Mouse (Mus musculus) liver, adult 2 months (tissue): ENCODE data around the gene Alb. TPM values are rescaled to one million over a fixed set of nuclear protein-coding genes. Genes with fewer than 3 reads are reported as not detected.

Experiments used
- DNase-seq: peaks from one replicate; pipeline ENCODE4 v3.0.0-alpha.2; 2011; ENCODE audit warnings: low read depth, low spot score; ENCODE audit errors: extremely low read depth
- H3K27ac ChIP-seq: fragments of 200-500 bp; replicated peaks from 2 replicates; pipeline ENCODE4 v1.5.1; 2012; ENCODE audit warnings: low read depth, mild to moderate bottlenecking, control low read depth, inconsistent platforms, low read length; ENCODE audit not compliant: insufficient read depth
- H3K27me3 ChIP-seq: fragments of 200-500 bp; 2 replicates; pipeline ENCODE4 v1.6.1; 2012; ENCODE audit warnings: mild to moderate bottlenecking, moderate library complexity, low read length, inconsistent platforms; ENCODE audit not compliant: control insufficient read depth, insufficient read depth
- H3K36me3 ChIP-seq: fragments of 200-500 bp; 2 replicates; pipeline ENCODE4 v1.6.1; 2012; ENCODE audit warnings: low read length, inconsistent platforms; ENCODE audit not compliant: control insufficient read depth, insufficient read depth
- H3K4me1 ChIP-seq: fragments of 200-500 bp; 2 replicates; pipeline ENCODE4 v1.6.1; 2011; ENCODE audit warnings: low read length; ENCODE audit not compliant: control insufficient read depth, insufficient read depth
- H3K4me3 ChIP-seq: fragments of 200-500 bp; 2 replicates; pipeline ENCODE4 v1.5.1; 2011; ENCODE audit warnings: low read depth, mild to moderate bottlenecking, control low read depth, low read length, moderate library complexity; ENCODE audit not compliant: insufficient read depth
- H3K79me2 ChIP-seq: fragments of 200-500 bp; 2 replicates; pipeline ENCODE4 v1.6.1; 2012; ENCODE audit warnings: inconsistent platforms, mild to moderate bottlenecking, low read length, moderate library complexity; ENCODE audit not compliant: control insufficient read depth, insufficient read depth
- H3K9ac ChIP-seq: fragments of 200-500 bp; 2 replicates; pipeline ENCODE4 v1.6.1; 2012; ENCODE audit warnings: low read depth, mild to moderate bottlenecking, control low read depth, inconsistent platforms, low read length
- CTCF ChIP-seq: fragments of 200-500 bp; IDR thresholded peaks from 2 replicates; pipeline ENCODE4 v1.5.1; 2011; ENCODE audit warnings: low read depth, low read length, control low read depth
- POLR2A ChIP-seq: fragments of 200-500 bp; IDR thresholded peaks from 2 replicates; pipeline ENCODE4 v1.6.1; 2011; ENCODE audit warnings: low read length, control low read depth; ENCODE audit not compliant: insufficient read depth; ENCODE audit errors: extremely low read depth
- WGBS: fragments of 180-500 bp; shearing (Covaris S2); methylation state at CpG from one replicate; pipeline ENCODE4 v1.1.7; 2018; 5-methylcytosine and 5-hydroxymethylcytosine counted together
- polyA plus RNA-seq: library from polyadenylated mRNA; depleted of rRNA; stranded (reverse); fragments of >200 nt; gene quantifications from 2 replicates; pipeline ENCODE4 v1.2.3, GENCODE M21; 2012
- total RNA-seq: library from RNA; depleted of rRNA; stranded (reverse); fragments of >200 nt; gene quantifications from 2 replicates; pipeline ENCODE4 v1.2.3, GENCODE M21; 2014

Gene Alb
- total and polyA plus RNA-seq, 2 experiments, result 40,596 to 64,755 TPM

DNA sequence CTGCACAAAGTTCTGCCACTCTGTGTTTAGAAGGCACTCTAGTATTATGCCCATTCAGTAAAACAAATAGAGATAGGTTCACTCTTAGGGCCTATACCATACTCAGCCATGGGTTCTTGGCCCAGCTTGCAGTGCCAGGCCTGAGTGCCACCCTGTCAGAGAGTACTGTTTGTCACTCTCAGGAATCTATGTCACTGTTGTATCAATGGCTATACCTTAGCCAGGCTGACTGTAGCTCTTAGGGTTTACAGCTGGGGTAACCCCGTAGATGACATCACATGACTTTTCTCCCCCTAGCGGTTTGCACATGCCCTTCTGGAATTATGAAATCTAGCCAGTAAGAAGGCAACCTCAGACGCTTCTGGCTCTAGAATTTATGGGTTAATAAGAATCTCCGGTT, 33.6 kb downstream of the Alb start:
- Histone ChIP-seq H3K4me1 (peaks cover 2% of the 10 kb centered on the region; the same call in 1 of the 2 replicates), H3K36me3 (no peaks in the 10 kb centered on the region), H3K4me3 (no peak overlapping the region), H3K9ac (no peak overlapping the region), H3K27me3 (no peaks in the 10 kb centered on the region), H3K27ac (no peak overlapping the region), H3K79me2 (no peaks in the 10 kb centered on the region)
- WGBS, result 61% methylated on average over 4 of the region's 4 CpGs
- TF ChIP-seq POLR2A (no peak), CTCF (no peak)
- no peak for DNase-seq

DNA sequence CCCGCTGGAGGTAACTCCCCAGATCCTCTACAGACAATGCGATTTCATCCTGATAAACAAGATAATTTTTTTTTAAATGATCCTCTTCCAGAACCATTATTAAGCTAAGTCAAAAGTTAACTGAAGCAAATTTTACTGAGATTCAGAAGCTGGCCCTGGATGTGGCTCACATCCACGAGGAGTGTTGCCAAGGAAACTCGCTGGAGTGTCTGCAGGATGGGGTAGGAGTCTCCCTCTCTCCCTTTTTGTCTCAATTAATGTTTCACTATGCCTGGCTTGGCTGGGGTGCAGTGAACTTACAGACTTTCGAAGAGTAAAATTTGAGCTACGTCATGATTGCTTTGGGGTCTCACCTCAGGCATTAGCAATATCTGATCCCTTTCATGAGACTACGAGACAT, 38.8 kb downstream of the Alb start:
- Histone ChIP-seq H3K27me3 (no peaks in the 10 kb centered on the region), H3K27ac (no peak overlapping the region), H3K79me2 (no peaks in the 10 kb centered on the region), H3K36me3 (no peaks in the 10 kb centered on the region), H3K4me1 (no peaks in the 10 kb centered on the region), H3K4me3 (no peak overlapping the region), H3K9ac (no peak overlapping the region)
- TF ChIP-seq POLR2A, result no peak
- TF ChIP-seq CTCF, result no peak
- DNase-seq, result no peak
- WGBS, result 72% methylated on average over 7 of the region's 7 CpGs

DNA sequence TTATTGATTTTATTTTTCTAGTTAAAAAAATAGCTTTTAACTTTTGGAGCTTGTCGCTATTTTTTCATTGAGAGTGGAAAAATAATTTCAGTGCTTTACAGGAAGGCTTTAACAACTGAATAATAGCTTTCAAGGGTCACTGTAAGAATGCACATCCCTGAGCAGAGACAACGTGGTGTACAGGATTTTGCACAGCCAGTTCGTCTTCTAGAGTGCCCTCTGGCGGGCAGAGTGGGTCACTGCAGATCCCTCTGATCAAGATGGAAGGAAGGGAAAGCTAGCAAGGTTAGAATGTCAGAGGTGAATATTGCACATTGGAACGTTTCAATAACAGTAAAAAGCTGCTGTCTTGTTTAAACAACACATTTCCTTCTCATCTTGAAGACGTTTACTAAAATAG, 40.0 kb downstream of the Alb start:
- H3K27me3 ChIP-seq, result no peaks in the 10 kb centered on the region
- no peaks in the 10 kb centered on the region for H3K36me3 ChIP-seq
- TF ChIP-seq CTCF (peak; percentile 89), POLR2A (no peak)
- no peaks in the 10 kb centered on the region for H3K4me1 ChIP-seq
- H3K9ac ChIP-seq, result no peak overlapping the region
- no peaks in the 10 kb centered on the region for H3K79me2 ChIP-seq
- H3K27ac ChIP-seq, result no peak overlapping the region
- WGBS, result 1% methylated on average over 6 of the region's 6 CpGs
- peak; percentile 61 for DNase-seq
- H3K4me3 ChIP-seq, result no peak overlapping the region

DNA sequence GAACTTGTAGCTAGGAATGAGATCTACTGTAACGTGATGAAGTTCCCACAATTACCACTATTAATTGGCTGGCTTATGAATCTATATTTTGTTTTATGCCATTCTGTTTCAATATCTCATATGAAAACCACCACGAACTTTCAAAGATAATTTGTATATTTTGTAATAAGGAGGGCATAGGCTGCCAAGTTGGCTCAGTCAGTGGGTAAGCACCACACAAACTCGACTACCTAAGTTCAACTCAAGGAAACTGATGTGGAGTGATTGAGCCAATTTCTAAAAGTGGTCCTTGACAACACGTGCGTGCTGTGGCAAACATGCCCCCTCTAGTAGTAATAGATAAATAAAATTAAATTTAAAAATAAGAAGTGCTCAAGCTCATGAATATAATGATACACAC, 41.1 kb downstream of the Alb start:
- Histone ChIP-seq H3K4me1 (no peaks in the 10 kb centered on the region), H3K79me2 (no peaks in the 10 kb centered on the region), H3K27ac (no peak overlapping the region), H3K9ac (no peak overlapping the region), H3K4me3 (no peak overlapping the region), H3K27me3 (no peaks in the 10 kb centered on the region), H3K36me3 (no peaks in the 10 kb centered on the region)
- WGBS, result 56% methylated on average over 5 of the region's 5 CpGs
- TF ChIP-seq POLR2A, result no peak
- DNase-seq, result no peak

DNA sequence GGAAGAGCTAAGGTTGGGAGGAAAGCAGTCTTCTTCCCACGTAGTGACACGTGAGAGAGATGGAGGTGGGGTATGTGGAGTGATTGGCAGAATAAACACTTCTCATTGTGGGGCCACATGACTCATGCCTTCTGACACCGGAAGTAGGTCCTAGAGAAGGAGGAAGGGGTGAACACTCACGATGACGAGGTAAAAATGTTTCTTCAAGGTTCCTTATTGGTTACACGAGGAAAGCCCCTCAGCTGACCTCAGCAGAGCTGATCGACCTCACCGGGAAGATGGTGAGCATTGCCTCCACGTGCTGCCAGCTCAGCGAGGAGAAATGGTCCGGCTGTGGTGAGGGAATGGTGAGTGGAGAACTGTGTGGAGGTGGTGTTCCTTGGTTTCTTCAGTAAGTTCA, 44.0 kb downstream of the Alb start:
- no peak for DNase-seq
- Histone ChIP-seq H3K9ac (no peak overlapping the region), H3K27ac (no peak overlapping the region), H3K36me3 (no peaks in the 10 kb centered on the region), H3K4me3 (no peak overlapping the region), H3K4me1 (no peaks in the 10 kb centered on the region), H3K27me3 (no peaks in the 10 kb centered on the region), H3K79me2 (no peaks in the 10 kb centered on the region)
- WGBS, result 65% methylated on average over 11 of the region's 11 CpGs
- TF ChIP-seq POLR2A, result no peak
- TF ChIP-seq CTCF, result no peak

DNA sequence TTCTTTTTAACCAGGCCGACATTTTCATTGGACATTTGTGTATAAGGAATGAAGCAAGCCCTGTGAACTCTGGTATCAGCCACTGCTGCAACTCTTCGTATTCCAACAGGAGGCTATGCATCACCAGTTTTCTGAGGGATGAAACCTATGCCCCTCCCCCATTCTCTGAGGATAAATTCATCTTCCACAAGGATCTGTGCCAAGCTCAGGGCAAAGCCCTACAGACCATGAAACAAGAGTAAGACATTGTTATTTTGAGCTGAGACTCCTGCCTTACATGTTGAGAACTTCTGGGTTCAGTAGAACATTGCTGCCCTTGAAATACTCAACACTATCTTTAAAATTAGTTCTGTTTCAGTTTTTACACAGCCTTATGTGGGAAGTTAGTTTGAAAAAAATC, 45.8 kb downstream of the Alb start:
- H3K27me3 ChIP-seq, result no peaks in the 10 kb centered on the region
- DNase-seq, result no peak
- TF ChIP-seq POLR2A (no peak), CTCF (no peak)
- no peak overlapping the region for H3K9ac ChIP-seq
- H3K4me3 ChIP-seq, result no peak overlapping the region
- no peaks in the 10 kb centered on the region for H3K79me2 ChIP-seq
- no peak overlapping the region for H3K27ac ChIP-seq
- no peaks in the 10 kb centered on the region for H3K4me1 ChIP-seq
- no peaks in the 10 kb centered on the region for H3K36me3 ChIP-seq
- WGBS, result 46% methylated on average over 2 of the region's 2 CpGs
